Mouse (Mus musculus) liver, adult 2 months (tissue): ENCODE measurements at regions not wholly inside any gene's neighbourhood (a gene's known extent, or its start where the extent isn't known, plus 50 kb on each side); places are given as distances from the start of the nearest gene placed in this dataset.

Experiments used
- CTCF ChIP-seq: fragments of 200-500 bp; IDR thresholded peaks from 2 replicates; pipeline ENCODE4 v1.5.1; 2011; ENCODE audit warnings: low read depth, low read length, control low read depth
- POLR2A ChIP-seq: fragments of 200-500 bp; IDR thresholded peaks from 2 replicates; pipeline ENCODE4 v1.6.1; 2011; ENCODE audit warnings: low read length, control low read depth; ENCODE audit not compliant: insufficient read depth; ENCODE audit errors: extremely low read depth

DNA sequence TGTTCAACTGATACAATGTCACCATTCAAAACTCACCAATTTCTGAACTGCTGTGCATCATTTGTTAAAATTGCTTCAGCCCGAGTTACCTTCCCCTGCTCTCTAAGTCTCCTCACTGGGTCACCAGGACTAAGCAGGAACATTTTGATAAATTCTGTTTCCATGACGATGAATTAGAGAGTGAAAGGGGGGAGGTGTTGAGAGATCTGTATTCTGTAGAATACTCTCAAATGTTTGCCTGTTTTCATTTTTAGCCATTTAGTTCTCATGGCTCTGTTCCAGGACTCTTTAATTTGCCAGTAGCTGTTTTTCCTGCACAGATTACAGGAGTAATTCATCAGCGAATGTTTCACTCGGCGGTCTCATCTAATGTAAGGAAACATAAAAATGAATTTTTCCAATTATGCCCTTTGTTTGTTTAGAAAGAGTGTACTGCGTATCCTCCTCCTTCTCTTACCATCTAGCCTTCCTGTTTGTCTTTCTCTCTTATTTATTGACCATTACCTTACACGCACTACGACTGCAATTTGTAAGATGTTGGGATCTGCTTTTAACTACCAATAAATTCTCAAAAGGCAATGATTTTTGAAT lies 879.3 kb downstream of the Diaph3 start:
- no peak for TF ChIP-seq POLR2A
- TF ChIP-seq CTCF, result no peak
